Mouse (Mus musculus) gastrocnemius, adult 18-20 months (tissue): ENCODE data around the gene Reep1. TPM values are rescaled to one million over a fixed set of nuclear protein-coding genes. Genes with fewer than 3 reads are reported as not detected.

Experiments
- DNase-seq: peaks from one replicate; pipeline ENCODE4 v3.0.0; 2021; ENCODE audit warnings: low spot score
- total RNA-seq, 2 experiments: library from RNA; stranded (reverse); gene quantifications; 2 replicates each; pipeline ENCODE4 v1.2.3; 2021

The Reep1 gene
- total RNA-seq, 2 experiments from 2014 or later, result 66.8 to 69.9 TPM

DNA sequence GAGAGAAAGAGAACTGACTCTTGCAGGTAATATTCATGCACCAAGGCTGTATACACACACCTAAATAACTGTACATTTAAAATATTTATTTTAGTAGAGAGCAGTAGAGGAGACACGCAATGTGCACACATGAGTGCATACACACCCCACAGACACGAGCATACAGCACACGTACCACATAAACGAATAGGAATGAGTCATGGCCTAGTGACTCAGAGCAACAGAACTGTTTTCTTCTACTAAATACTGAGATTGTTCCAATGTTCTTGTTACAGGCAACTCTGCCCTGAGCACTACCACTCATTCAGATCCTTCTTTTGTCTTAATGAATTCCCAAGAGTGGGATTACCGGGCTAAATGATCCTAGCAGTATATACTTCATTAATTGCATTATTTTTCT lies 70.7 kb downstream of the Reep1 start:
- DNase-seq, result no peak

- no peak for DNase-seq
These were observed 72.5 kb downstream of the Reep1 start for GRCm38 (mm10) chr6:71779831-71780230.

GRCm38 (mm10) chr6:71780431-71780830 lies 73.1 kb downstream of the Reep1 start:
- no peak for DNase-seq

GRCm38 (mm10) chr6:71783165-71783564 lies 75.8 kb downstream of the Reep1 start:
- DNase-seq, result no peak

DNA sequence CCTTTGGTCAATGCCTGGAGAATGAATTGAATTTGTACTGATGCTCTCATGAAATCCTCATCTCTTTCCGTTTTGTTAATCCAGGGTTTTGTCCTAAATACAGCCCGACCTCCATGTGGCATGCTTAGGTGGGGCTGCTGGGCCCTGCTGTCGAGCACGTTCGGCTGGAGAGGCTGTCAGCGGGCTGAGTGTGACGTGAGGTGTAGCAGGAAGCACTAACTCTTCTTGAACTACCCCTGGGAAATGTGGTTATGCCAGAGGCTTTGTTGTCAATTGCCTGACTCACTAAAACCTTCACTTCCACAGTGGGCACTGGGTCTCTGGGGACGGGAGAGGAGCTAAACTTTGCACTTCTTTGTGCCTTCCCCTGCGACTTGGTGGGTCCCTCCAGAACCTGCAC lies 81.0 kb downstream of the Reep1 start:
- no peak for DNase-seq

- peak; percentile 61 for DNase-seq
These were observed 84.4 kb downstream of the Reep1 start for GRCm38 (mm10) chr6:71791771-71792170.

DNA sequence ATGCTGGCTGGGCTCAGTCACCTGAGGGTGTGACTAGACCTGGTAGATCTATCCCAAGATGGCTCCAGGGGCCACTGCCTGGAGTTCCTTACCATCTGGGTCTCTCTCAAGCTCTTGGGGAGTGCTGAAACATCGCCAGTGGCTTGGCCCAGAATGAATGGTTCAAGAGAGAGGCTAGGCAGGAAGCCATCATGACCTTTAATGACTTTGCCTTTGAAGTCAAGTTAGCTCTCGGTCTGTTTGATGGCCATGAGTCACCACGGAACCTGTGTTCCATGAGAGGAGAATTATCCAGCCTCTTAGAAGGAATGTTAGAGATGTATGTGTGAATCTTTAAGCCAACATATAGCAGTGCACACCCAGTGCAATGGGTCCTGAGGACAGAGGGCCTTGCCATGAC lies 92.0 kb downstream of the Reep1 start:
- no peak for DNase-seq

GRCm38 (mm10) chr6:71801011-71801713 lies 93.8 kb downstream of the Reep1 start:
- DNase-seq, result no peak

DNA sequence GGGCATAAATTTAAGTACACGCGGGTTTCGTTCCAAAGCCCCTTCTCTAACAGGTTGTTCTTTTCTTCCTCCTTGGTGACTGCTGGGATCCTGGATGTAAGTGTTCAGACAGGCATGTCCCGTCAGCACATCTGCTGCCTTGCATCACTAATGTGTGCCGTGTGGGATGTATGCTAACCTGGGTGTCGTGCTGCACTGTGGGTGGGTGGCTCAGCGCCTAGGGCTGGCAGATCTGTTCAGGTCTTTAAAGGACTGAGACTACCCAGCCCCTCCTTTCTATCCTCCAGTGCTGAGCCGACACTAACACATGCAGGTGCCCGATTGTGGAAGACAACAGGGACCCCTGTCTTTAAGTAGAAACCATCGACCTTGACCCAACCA lies 94.3 kb downstream of the Reep1 start:
- DNase-seq, result no peak

DNA sequence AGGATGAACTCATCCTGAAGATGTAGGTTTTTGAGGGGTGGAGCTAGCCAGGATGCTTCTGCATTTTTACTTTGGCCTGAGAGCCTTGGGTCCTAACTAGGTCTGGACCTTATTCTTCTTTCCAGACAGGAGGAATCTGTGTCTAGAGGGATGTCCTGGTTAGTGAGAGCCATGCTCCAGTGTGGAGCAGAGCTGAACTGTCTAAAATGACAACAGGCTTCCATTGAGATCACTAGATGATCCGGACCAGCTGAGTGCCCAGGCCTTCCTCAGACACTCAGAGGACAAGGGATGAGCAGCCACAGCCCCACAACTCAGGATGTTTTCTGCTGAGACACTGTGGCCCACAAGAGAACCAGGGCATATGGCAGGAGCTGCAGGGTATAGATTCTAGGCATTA lies 96.2 kb downstream of the Reep1 start:
- no peak for DNase-seq

- DNase-seq, result peak; percentile 34
These were observed 96.9 kb downstream of the Reep1 start for GRCm38 (mm10) chr6:71804061-71804829.

GRCm38 (mm10) chr6:71806713-71807112 lies 99.4 kb downstream of the Reep1 start:
- DNase-seq, result no peak

DNA sequence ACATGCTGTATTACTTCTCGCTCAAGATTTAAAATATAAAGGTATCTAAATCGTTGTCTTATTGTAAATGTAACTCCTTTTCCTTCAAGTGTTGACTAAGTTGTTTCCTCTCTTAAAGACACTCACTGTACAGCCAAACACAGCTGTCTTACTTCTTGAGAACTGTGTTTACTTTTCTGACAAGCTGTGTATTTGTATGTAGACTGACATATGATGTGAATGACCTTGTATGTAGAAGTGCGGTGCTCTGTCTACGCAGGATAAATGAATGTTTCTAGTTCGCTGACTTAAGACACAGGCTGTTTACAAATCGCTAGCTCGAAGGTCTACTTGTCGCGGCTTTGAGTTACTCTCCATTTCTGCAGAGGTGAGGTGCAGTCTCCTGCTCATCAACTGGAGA lies 102.5 kb downstream of the Reep1 start:
- DNase-seq, result no peak

GRCm38 (mm10) chr6:71812820-71813219 lies 105.5 kb downstream of the Reep1 start:
- no peak for DNase-seq

DNA sequence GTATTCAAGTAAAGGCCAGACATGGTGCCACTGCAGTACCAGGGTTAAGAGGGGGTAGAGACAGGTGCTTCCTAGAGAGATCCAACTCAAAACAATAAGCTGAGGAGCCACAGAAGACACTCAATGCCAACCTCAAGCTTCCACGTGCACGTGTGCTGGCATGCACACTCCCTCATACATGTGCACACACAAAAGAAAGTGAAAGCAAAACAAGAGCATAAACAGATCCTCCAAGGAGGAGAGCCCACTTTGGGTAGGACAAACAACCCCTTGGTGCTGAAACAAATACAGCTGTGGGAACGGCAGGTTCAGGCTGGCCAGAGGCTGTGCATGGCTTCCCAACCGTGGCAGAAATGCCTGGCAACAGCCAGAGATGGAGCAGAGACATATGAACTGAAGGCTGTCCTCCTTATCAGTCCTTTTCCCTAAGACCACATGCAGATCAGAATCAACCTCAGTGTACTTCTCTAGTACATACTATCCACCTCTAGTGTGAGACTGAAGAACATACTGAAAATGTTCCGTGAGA lies 112.5 kb downstream of the Reep1 start:
- DNase-seq, result no peak

GRCm38 (mm10) chr6:71823085-71823484 lies 115.7 kb downstream of the Reep1 start:
- DNase-seq, result no peak

GRCm38 (mm10) chr6:71823488-71823887 lies 116.1 kb downstream of the Reep1 start:
- peak; percentile 90 for DNase-seq

- no peak for DNase-seq
These were observed 116.6 kb downstream of the Reep1 start for GRCm38 (mm10) chr6:71823961-71824360.

DNA sequence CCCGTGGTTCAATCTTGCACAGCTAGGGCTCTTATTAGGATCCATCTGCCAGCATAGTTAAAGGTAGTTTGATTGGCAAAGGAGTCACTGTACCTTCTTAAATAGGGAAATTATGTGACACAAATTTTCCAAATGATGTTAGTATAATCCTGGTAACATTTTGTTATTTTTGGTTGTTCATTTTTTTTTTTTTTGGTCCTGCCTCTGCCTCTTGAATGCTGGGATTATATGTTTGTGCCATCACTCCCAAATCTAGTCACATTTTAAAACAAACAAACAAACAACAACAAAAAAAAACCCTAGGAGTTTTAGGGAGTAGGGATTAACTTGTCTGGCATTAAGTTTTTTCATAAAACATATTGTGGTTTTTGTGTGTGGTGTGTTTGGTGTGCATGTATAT lies 119.5 kb downstream of the Reep1 start, which contains the start of gene Mrpl35:
Gene Mrpl35, minus strand, starts transcription at position 101 of the 400 bp plus-strand sequence.
- DNase-seq, result no peak

DNA sequence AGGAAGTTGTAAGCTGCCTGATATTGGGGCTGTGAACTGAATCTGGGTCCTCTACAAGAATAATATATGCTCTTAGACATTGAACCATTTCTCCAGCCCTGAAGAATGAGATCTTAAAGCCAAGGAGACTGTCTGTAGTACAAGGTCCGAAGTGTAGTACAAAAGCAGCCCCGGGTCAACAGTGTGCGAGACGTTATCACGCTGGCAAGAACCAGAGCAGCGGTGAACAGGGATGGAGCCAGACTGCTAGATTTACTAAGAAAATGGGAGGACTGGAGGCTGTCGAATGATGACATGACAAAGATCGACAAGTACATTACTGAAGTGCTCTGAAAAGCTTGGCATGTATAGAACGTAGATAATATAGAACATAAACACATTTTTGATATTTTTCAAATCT lies 122.4 kb downstream of the Reep1 start:
- no peak for DNase-seq

DNA sequence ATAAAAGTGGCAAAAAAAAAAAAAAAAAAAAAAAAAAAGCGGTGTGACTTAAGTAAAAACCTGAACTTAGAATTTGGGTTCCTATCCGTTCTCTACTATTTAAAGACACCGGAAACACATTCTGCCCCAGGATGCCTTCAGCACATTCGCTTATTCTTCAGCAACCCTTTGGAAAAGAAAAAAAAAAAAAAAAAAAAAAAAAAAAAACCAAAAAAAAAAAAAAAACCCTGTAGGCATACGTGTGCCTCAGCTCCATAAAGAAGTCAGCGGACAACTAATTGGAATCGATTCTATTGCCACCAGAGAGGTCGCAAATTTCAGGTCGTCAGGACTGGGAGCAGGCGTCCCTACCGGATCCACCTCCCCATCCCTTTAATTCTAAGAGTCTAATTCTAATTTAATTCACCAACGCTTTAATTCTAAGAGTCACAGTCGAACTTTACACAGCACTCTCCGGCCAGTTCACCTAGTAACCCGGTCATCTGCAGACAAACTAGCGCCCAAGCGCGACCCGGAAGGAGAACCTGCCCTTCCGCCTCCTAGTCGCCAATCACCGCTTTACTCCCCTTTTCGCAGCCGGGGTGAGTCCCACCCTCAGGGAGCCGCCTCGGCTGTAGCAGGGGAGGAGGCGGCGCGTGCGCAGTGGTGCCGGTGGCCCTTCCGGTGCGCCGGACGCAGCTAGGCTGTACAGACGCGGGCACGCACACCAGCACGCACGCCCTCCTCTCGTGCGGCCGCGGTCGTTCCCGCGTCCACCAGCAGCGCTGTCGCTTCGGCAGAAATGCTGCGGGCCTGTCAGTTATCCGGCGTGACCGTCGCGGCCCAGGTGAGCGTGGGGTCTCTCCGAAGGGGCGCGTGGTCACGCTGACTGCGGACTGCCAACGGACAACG lies 123.6 kb downstream of the Reep1 start, which contains the start of gene Immt:
Gene Immt, plus strand, starts transcription at position 642 of the 891 bp plus-strand sequence.
- peak; percentile 97 for DNase-seq

DNA sequence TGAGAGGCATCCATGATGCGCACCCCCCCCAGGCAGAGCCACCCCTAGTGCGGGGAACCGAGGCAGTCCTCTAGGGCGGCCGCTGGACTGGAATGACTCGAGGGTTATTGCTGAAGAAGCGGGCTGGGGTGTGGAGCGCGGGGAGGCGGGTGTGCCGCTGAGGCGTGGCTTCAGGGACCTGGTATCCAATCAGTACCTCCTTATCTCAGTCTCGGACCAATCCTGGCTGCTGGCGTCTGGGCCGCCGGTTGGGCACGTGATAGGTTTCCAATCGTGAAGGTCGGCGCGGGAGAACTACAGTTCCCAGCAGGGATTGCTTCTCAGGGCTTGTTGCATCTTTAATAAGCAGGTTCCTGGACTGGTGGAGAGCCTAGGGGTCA lies 124.2 kb downstream of the Reep1 start:
- peak; percentile 97 for DNase-seq
